Mouse (Mus musculus): ENCODE results near the gene Rab25. TPM values are rescaled to one million over a fixed set of nuclear protein-coding genes. Genes with fewer than 3 reads are reported as not detected.
"Not testable (repeated sequence)": the region's sequence is repeated elsewhere in the genome, so short reads cannot be mapped to it uniquely, and the experiment has no call there.

Gene Rab25
- polyA plus RNA-seq, 1 experiment from 2014 or later: 0.15 TPM

DNA sequence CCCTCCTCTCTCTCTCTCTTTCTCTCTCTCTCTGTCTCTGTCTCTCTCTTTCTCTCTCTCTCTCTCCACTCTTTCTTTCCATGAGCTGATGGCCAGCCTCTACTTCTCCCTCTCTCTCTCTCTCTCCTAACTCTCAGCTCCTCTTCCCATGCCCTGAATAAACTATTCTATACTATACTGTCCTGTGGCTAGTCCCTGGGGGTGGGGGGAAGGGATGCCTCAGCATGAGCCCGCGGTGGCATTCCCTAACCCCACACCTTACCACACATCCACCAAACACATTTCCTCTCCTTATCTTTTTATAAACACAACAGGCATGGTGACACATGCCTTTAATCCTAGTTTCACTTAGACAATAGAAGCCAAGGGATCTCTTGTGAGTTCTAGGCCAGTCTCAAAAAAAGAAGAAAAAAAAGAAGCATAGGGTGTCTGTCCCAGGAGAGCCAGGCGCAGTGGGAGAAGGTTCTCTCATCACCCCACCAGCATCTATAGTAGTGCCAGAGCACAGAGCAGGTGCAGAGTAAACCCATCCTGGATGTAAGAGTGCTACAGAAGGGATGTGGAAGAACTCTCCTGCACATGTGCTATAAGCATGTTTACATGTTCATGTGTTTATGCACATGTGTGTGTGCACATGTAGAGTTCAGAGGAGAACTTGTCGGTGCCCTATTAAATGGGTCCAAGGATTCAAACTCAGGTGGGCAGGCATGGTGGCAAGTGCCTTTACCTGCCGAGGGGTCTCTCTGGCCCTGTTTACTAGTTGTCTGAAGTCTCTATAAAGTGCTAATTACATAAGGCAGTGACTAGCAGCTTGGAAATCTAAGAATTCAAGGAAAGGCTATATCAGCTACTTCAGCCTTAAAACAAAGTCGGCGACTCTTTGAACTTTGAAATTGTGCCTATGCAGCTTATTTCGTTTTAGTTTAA, 30.7 kb upstream of the Rab25 start:
- peak overlapping the region; percentile 97 for H3K4me3 ChIP-seq (replicated peaks)
- H3K36me3 ChIP-seq: peaks cover 32% of the 10 kb centered on the region
- ATAC-seq (ENCODE audit: low read depth) (peak; percentile 42; the same call in 1 of the 2 replicates), DNase-seq (no peak)
- 39% methylated on average over 8 of the region's 8 CpGs for WGBS (ENCODE audit: insufficient replicate concordance)
- H3K27me3 ChIP-seq: no peaks in the 10 kb centered on the region
- peak overlapping the region; percentile 83 for H3K4me2 ChIP-seq
- no peaks in the 10 kb centered on the region for H3K9me3 ChIP-seq (replicated peaks)
- H3K4me1 ChIP-seq (replicated peaks): peaks cover 23% of the 10 kb centered on the region
- peak overlapping the region; percentile 9; the same call in 1 of the 2 replicates for H3K27ac ChIP-seq
- H3K9ac ChIP-seq: peak overlapping the region; percentile 96

DNA sequence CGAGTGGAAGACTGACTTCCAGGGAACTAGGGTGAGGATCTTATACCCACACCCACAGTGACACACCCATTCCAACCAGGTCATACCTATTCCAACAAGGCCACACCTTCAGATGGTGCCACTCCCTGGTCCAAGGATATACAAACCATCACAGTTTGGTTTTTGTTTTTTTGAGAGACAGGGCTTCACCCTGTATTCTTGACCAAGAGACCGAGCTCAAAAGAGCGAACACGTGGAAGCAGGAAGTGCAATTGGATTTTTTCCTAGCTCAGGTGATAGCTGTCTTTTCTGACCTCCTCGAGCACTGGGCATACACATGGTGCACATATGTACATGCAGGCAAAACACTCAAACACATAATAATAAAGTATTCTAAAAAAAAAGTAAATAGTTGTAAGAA, 29.7 kb upstream of the Rab25 start:
- H3K4me3 ChIP-seq (replicated peaks); H3K27ac ChIP-seq; ATAC-seq (ENCODE audit: low read depth); H3K4me2 ChIP-seq; H3K27me3 ChIP-seq; H3K9ac ChIP-seq; DNase-seq; H3K9me3 ChIP-seq (replicated peaks): not testable (repeated sequence)
- Histone ChIP-seq H3K4me1 (replicated peaks) (peaks cover 23% of the 10 kb centered on the region), H3K36me3 (peaks cover 23% of the 10 kb centered on the region)
- WGBS (ENCODE audit: insufficient replicate concordance): 73% methylated on average over 5 of the region's 5 CpGs

DNA sequence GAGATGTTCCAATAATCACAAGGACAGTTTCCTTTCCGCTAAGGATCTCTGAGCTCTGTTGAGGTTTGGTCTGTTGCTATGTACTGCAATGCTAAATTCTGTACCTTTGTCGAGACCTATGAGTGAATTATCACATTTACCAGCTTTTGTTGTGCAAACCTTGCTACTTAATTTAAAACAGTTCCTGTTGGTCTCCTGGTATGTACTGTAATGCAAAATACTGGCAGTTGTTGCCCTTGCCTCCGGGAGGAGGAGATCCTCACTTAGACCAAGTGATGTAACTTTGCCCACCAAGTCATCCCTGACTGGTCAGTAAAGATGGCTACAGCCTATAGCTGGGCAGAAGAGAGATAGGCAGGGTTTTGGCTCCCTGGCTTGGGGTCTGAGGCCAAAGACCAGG, 27.4 kb upstream of the Rab25 start, which contains the start of gene Ssr2:
Gene Ssr2 (plus strand): TSS at position 337 of the 400 bp plus-strand sequence.
- no peak for DNase-seq
- WGBS (ENCODE audit: insufficient replicate concordance): 72% methylated on average over 3 of the region's 3 CpGs

DNA sequence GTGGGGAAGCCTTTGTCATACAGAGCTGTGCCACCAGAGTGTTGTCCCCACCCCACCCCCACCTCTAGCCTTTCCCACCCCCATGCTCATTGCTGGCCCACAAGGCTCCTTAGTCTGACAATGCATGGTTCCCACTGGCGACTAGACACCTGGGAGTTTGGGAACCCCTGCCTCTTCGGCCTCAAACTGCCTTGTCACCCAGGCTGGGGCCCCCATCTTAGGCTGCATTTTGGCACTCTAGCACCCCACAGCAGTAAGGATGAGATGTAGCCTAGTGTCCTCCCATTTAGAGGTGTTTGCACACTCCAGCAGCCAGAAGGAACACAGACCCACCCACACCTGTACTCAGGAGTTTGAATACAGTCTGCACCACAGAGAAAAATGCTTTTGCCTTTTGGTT, 25.7 kb upstream of the Rab25 start:
- peaks cover 15% of the 10 kb centered on the region for H3K36me3 ChIP-seq
- H3K4me2 ChIP-seq: no peak overlapping the region
- peaks cover 4% of the 10 kb centered on the region for H3K4me1 ChIP-seq (replicated peaks)
- WGBS (ENCODE audit: insufficient replicate concordance): 65% methylated on average over 2 of the region's 2 CpGs
- no peaks in the 10 kb centered on the region for H3K9me3 ChIP-seq (replicated peaks)
- ATAC-seq (ENCODE audit: low read depth) (no peak), DNase-seq (no peak)
- no peak overlapping the region for H3K27ac ChIP-seq
- no peak overlapping the region for H3K9ac ChIP-seq
- no peak overlapping the region for H3K4me3 ChIP-seq (replicated peaks)
- H3K27me3 ChIP-seq: no peaks in the 10 kb centered on the region

More for the DNA sequence above, 27.4 kb upstream of the Rab25 start, which contains the start of gene Ssr2:
- no peak within 1 kb of the TSS for H3K4me2 ChIP-seq
- no peaks in the 10 kb centered on the region for H3K27me3 ChIP-seq
- ATAC-seq (ENCODE audit: low read depth): no peak
- H3K9ac ChIP-seq: no peak within 1 kb of the TSS
- peaks cover 15% of the 10 kb centered on the region for H3K4me1 ChIP-seq (replicated peaks)
- no peak within 1 kb of the TSS for H3K27ac ChIP-seq
- H3K9me3 ChIP-seq (replicated peaks): no peaks in the 10 kb centered on the region
- H3K36me3 ChIP-seq: no peaks in the 10 kb centered on the region
- no peak within 1 kb of the TSS for H3K4me3 ChIP-seq (replicated peaks)

DNA sequence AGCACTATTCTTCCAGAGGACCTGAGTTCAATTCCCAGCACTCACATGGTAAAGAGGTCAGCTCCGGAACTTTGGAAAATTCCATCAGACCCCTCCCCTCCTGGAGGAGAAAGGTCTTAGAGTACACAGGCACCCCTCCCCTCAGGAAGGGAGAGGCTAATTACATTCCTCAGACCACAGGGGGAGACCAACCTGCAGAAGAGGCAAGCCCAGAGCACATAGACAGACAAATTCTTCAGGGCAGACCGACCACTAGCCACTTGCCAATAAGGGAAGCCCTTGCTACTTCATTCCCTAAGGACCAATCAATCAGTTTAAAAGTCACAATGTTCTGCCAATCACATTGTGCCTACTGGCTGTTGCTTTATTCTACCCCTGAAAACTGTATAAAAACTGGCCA, 24.7 kb upstream of the Rab25 start:
- no peaks in the 10 kb centered on the region for H3K9me3 ChIP-seq (replicated peaks)
- ATAC-seq (ENCODE audit: low read depth): no peak
- DNase-seq: no peak
- peaks cover 25% of the 10 kb centered on the region for H3K36me3 ChIP-seq
- H3K27ac ChIP-seq: no peak overlapping the region
- H3K4me3 ChIP-seq (replicated peaks): no peak overlapping the region
- peaks cover 10% of the 10 kb centered on the region for H3K4me1 ChIP-seq (replicated peaks)
- 68% methylated on average over 2 of the region's 2 CpGs for WGBS (ENCODE audit: insufficient replicate concordance)
- no peak overlapping the region for H3K4me2 ChIP-seq
- H3K27me3 ChIP-seq: no peaks in the 10 kb centered on the region
- no peak overlapping the region for H3K9ac ChIP-seq

DNA sequence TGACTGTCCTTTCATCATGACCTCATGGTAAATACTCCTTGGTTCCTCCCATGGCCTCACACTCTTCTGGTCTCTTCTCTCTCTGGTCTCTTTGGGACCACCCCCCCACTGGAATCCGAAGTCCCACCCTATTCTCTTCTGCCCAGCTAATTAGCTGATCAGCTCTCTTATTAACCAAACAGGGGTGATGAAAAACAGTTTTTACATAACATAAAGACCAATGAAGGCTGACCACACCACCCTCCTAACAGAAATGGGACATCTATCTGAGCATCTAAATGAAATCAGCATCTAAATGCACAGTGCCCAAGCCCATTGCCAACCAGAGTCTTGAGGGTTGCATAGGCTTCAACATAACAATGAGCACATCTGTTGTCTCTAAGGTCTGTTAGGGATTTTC, 23.8 kb upstream of the Rab25 start:
- Histone ChIP-seq H3K27ac (no peak overlapping the region), H3K9ac (no peak overlapping the region), H3K27me3 (no peaks in the 10 kb centered on the region), H3K4me2 (no peak overlapping the region), H3K36me3 (peaks cover 34% of the 10 kb centered on the region), H3K4me1 (replicated peaks) (peaks cover 15% of the 10 kb centered on the region), H3K9me3 (replicated peaks) (no peaks in the 10 kb centered on the region), H3K4me3 (replicated peaks) (no peak overlapping the region)
- DNase-seq (no peak), ATAC-seq (ENCODE audit: low read depth) (no peak)
- 80% methylated on average over 1 of the region's 1 CpGs for WGBS (ENCODE audit: insufficient replicate concordance)

DNA sequence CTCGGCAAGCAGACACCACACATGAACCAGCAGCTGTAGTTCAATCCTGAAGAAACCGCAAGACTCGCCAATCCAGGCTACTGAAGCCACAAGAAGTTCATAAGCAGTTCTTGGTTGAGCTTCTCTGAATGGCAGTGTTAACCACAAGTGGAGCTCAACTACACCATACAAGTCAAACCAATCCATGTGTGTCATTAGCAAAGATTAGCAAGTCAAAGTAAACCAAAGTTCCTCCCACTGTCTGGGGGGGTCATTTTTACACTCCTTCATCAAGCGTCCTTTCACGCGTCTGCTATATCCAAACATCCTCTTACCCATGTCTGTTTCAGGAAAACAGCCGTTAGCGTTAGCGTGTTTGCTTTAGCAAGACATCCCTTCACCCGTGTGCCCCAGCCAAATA, 22.2 kb upstream of the Rab25 start:
- H3K9ac ChIP-seq: no peak overlapping the region
- no peak for ATAC-seq (ENCODE audit: low read depth)
- 88% methylated on average over 10 of the region's 10 CpGs for WGBS (ENCODE audit: insufficient replicate concordance)

DNA sequence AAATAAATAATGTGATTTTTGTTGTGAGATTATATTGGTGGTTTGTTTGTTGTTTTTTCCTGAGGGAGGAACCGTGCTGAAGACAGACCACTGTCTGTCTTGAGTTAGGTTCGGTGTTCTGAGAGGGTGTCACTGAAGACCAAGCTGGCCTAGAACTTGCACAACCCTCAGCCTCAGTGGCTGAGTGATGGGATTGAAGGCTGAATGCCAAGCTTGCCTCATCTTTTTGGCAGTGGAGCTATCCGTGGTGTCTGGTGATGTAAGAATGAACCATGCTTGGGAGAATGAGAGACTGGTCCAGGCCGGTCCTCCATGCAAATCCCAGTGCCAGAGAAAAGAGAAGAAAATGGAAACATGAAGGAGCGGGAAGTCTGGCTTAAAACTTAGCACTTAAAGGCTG, 21.6 kb upstream of the Rab25 start:
- Histone ChIP-seq H3K27me3 (no peaks in the 10 kb centered on the region), H3K36me3 (peaks cover 56% of the 10 kb centered on the region), H3K4me1 (replicated peaks) (peaks cover 23% of the 10 kb centered on the region), H3K4me3 (replicated peaks) (no peak overlapping the region), H3K9me3 (replicated peaks) (no peaks in the 10 kb centered on the region), H3K4me2 (no peak overlapping the region), H3K27ac (peak overlapping the region; percentile 53), H3K9ac (no peak overlapping the region)
- no peak for DNase-seq
- ATAC-seq (ENCODE audit: low read depth): no peak
- WGBS (ENCODE audit: insufficient replicate concordance): 79% methylated on average over 5 of the region's 5 CpGs

More for the DNA sequence above, 22.2 kb upstream of the Rab25 start:
- Histone ChIP-seq H3K36me3 (peaks cover 49% of the 10 kb centered on the region), H3K4me1 (replicated peaks) (peaks cover 23% of the 10 kb centered on the region), H3K4me3 (replicated peaks) (no peak overlapping the region), H3K9me3 (replicated peaks) (no peaks in the 10 kb centered on the region), H3K27me3 (no peaks in the 10 kb centered on the region), H3K27ac (no peak overlapping the region), H3K4me2 (no peak overlapping the region)
- no peak for DNase-seq

DNA sequence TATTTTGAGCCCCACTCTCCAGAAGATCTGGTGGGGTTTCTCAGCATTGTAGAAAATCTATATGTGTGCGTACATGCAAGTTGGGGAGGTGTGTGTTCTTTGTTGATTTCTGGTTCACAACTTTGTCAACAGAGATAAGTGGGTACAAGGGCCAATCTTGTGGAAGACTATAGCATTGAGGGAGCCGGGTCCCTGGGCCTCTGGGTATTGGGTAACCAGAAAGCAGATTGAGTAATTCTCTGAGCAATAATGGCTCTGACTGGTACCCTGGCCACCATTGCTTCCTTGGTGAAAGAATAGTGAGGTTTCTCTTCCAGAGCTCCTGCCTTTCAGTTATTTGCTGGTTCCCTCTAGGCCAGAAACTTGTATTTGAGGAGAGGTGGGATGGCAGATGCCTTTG, 21.0 kb upstream of the Rab25 start:
- no peaks in the 10 kb centered on the region for H3K9me3 ChIP-seq (replicated peaks)
- DNase-seq: no peak
- peaks cover 62% of the 10 kb centered on the region for H3K36me3 ChIP-seq

DNA sequence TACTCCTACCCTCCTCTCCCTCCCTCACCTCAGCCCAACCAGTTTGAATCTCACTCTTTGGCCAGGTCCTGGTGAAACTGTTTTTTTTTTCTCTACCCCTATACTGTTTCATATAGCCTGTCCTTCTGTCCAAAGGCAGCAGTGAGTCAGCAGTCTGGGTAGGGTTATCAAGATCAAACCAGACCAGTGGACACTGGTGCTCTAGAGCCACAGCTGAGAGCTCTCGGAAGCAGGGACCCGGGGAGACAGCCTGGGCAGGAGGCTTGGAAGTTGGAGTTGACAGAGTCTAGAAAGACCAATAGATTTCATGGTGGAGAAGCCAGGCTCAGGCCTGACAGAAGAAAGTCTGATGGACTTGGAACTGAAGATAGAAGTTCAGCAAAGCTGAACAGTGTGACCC, 20.5 kb upstream of the Rab25 start:
- DNase-seq (no peak), ATAC-seq (ENCODE audit: low read depth) (peak; percentile 32)
- Histone ChIP-seq H3K4me3 (replicated peaks) (no peak overlapping the region), H3K9ac (no peak overlapping the region), H3K36me3 (peaks cover 67% of the 10 kb centered on the region), H3K27me3 (no peaks in the 10 kb centered on the region), H3K9me3 (replicated peaks) (no peaks in the 10 kb centered on the region), H3K4me2 (no peak overlapping the region), H3K27ac (peak overlapping the region; percentile 71), H3K4me1 (replicated peaks) (peaks cover 23% of the 10 kb centered on the region)
- 82% methylated on average over 2 of the region's 2 CpGs for WGBS (ENCODE audit: insufficient replicate concordance)

More for the DNA sequence above, 21.0 kb upstream of the Rab25 start:
- H3K4me3 ChIP-seq (replicated peaks): no peak overlapping the region
- H3K27me3 ChIP-seq: no peaks in the 10 kb centered on the region
- H3K27ac ChIP-seq: peak overlapping the region; percentile 71
- H3K4me2 ChIP-seq: no peak overlapping the region
- WGBS (ENCODE audit: insufficient replicate concordance): 80% methylated on average over 2 of the region's 2 CpGs
- peaks cover 23% of the 10 kb centered on the region for H3K4me1 ChIP-seq (replicated peaks)
- ATAC-seq (ENCODE audit: low read depth): peak; percentile 66
- no peak overlapping the region for H3K9ac ChIP-seq

DNA sequence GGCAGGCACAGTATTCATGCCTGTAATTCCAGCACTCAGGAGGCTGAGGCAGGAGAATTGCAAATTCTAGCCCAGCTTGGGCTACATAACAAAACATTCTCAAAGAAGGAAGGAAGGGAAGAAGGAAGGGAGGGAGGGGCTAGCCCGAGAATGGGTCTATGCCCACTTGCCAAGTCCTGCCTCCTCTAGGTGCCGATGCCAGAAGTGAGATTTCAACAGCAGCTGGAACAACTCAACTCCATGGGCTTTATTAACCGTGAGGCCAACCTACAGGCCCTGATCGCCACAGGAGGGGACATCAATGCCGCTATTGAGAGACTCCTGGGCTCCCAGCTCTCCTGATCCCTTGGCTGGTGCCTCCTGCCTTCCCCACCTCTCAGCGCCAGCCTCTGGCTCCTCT, 19.8 kb upstream of the Rab25 start:
- Histone ChIP-seq H3K9ac (no peak overlapping the region), H3K4me2 (no peak overlapping the region), H3K4me1 (replicated peaks) (peaks cover 23% of the 10 kb centered on the region), H3K27me3 (no peaks in the 10 kb centered on the region), H3K9me3 (replicated peaks) (no peaks in the 10 kb centered on the region), H3K4me3 (replicated peaks) (no peak overlapping the region), H3K36me3 (peaks cover 74% of the 10 kb centered on the region), H3K27ac (peak overlapping the region; percentile 71)
- ATAC-seq (ENCODE audit: low read depth): no peak
- DNase-seq: no peak
- 76% methylated on average over 6 of the region's 6 CpGs for WGBS (ENCODE audit: insufficient replicate concordance)

Measured in liver, embryonic 13.5 days (tissue).